In genomic region chr3:102661296-102661695, GRCm38 (mm10) we compare ENCODE assay signal across 25 mouse cellular contexts.
"Had no signal": no experiment of that assay in that cellular context is flagged by ENCODE, and none has a peak within 500 bp of the region (broad histone marks: within the 10 kb centered on the region; RNA-seq: fewer than 3 reads in every experiment).

No protein-coding gene starts in this region.

- H3K9me3 ChIP-seq: embryonic facial prominence, embryonic 10.5 days; embryonic facial prominence, embryonic 12.5 days; embryonic facial prominence, embryonic 13.5 days; embryonic facial prominence, embryonic 15.5 days; forebrain, embryonic 10.5 days; forebrain, embryonic 12.5 days; forebrain, embryonic 13.5 days; forebrain, embryonic 15.5 days had no signal

- DNase-seq: cerebellum, adult 8-10 months; cerebellum, adult 9-10 months; cerebellum, adult 9-11 months; cerebellum, postnatal 10 days; cerebellum, postnatal 14 days; cerebellum, postnatal 25 days; cerebellum, postnatal 36 days; embryo, embryonic 11 days; forebrain, postnatal 0 days; gastrocnemius, adult 2 months; gastrocnemius, postnatal 10 days; gastrocnemius, postnatal 14 days; gastrocnemius, postnatal 25 days; gastrocnemius, postnatal 36 days; heart, adult 18-20 months; heart, adult 2 months had no signal

- H3K4me1 ChIP-seq: forebrain, embryonic 12.5 days; forebrain, embryonic 13.5 days; forebrain, embryonic 15.5 days had no signal

- H3K36me3 ChIP-seq: embryonic facial prominence, embryonic 10.5 days; embryonic facial prominence, embryonic 12.5 days; embryonic facial prominence, embryonic 13.5 days; embryonic facial prominence, embryonic 15.5 days; forebrain, embryonic 10.5 days; forebrain, embryonic 12.5 days; forebrain, embryonic 15.5 days had no signal

- H3K27me3 ChIP-seq: embryonic facial prominence, embryonic 12.5 days; embryonic facial prominence, embryonic 13.5 days; embryonic facial prominence, embryonic 15.5 days; forebrain, embryonic 12.5 days; forebrain, embryonic 13.5 days; forebrain, embryonic 15.5 days had no signal

- H3K27ac ChIP-seq: embryonic facial prominence, embryonic 10.5 days; embryonic facial prominence, embryonic 12.5 days; embryonic facial prominence, embryonic 13.5 days; embryonic facial prominence, embryonic 15.5 days; forebrain, embryonic 10.5 days; forebrain, embryonic 12.5 days; forebrain, embryonic 13.5 days; forebrain, embryonic 15.5 days; gastrocnemius, adult 2 months; heart, adult 2 months had no signal

- H3K4me3 ChIP-seq: embryonic facial prominence, embryonic 10.5 days; embryonic facial prominence, embryonic 12.5 days; embryonic facial prominence, embryonic 13.5 days; embryonic facial prominence, embryonic 15.5 days; erythroblast, embryonic 14.5 days; forebrain, embryonic 10.5 days; forebrain, embryonic 12.5 days; forebrain, embryonic 13.5 days; forebrain, embryonic 15.5 days; gastrocnemius, adult 2 months; heart, adult 2 months had no signal
